Mouse (Mus musculus): Measurements from ENCODE around the gene Apba1. TPM values are rescaled to one million over a fixed set of nuclear protein-coding genes. Genes with fewer than 3 reads are reported as not detected.
A peak's percentile ranks its signal among the peaks of the same experiment; 100 is the strongest.

The Apba1 gene
- total RNA-seq, 2 experiments from 2014 or later: 0.74 to 1.7 TPM

- Histone ChIP-seq H3K4me3 (no peak overlapping the region), H3K27ac (no peak overlapping the region)
- intact Hi-C loops (cut with DNase I): no loop called here
- TF ChIP-seq CTCF (IDR thresholded peaks at IDR 0.05): no peak
- no peak for DNase-seq
Observed at GRCm38 (mm10) chr19:23780105-23780504, 21.4 kb downstream of the Apba1 start.

DNA sequence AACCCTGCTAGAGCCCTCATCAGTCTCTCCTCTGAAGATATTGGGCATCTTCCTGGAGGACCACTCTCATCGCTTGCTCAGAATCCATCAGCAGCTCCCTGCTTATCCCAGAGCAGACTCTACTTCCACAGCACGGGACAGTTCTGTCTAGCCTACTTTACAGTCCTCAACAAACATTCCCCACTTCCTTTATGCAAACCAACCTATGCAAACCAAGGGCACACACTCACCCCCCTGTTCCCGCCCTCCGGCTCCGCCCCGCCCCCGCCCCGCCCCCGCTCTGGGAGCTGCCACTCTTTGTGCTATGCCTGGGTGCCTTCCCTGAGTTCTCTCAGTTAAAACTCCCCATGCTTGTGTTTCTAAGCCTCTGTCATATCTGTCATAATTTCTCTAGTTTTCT, 23.3 kb downstream of the Apba1 start:
- TF ChIP-seq CTCF (IDR thresholded peaks at IDR 0.05): no peak
- Histone ChIP-seq H3K4me3 (no peak overlapping the region), H3K27ac (no peak overlapping the region)
- no peak for DNase-seq
- intact Hi-C loops (cut with DNase I): no loop called here

- H3K4me3 ChIP-seq: no peak overlapping the region
- intact Hi-C loops (cut with DNase I): no loop called here
- TF ChIP-seq CTCF (IDR thresholded peaks at IDR 0.05): no peak
- no peak overlapping the region for H3K27ac ChIP-seq
- DNase-seq: no peak
Observed at GRCm38 (mm10) chr19:23788420-23789132, 29.9 kb downstream of the Apba1 start.

DNA sequence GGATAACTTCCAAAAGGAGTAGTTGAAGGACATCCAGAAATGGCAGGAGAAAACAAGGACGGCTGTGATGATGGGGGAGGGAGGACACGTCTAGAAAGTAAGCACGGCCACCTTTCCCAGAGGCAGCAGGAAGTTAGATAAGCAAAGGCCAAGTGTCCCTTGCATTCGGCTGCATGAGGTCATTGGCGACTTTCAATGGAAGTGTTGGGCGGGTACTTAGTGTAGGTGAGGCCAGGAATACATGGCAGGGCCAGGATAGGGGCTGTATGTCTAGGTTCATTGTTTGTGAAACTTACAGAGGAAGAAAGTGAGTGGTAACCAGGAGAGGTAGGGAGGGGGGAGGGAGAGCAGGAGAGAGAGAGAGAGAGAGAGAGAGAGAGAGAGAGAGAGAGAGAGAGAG, 33.0 kb downstream of the Apba1 start:
- H3K4me3 ChIP-seq: no peak overlapping the region
- no peak for TF ChIP-seq CTCF (IDR thresholded peaks at IDR 0.05)
- intact Hi-C loops (cut with DNase I): no loop called here
- DNase-seq: no peak
- no peak overlapping the region for H3K27ac ChIP-seq

DNA sequence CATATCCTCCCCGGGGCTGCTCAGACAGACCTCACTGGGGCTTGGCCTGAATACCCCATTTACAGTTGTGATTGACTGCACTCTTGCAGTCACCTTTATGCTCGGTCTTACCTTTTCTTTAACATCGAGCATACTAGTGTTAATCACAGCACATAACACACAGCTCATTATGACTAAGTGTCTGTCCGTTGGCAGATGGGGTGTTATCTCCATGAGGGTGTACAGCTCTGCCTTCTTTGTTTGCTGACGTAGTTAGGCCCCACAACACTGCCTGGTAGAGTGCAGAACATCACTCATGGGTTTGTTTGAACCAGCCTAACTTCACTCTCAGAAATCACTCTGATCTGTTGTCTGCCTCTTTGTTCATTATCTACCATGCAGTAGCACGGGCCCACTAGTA, 33.9 kb downstream of the Apba1 start:
- Histone ChIP-seq H3K4me3 (no peak overlapping the region), H3K27ac (no peak overlapping the region)
- DNase-seq: no peak
- no peak for TF ChIP-seq CTCF (IDR thresholded peaks at IDR 0.05)
- intact Hi-C loops (cut with DNase I): no loop called here

DNA sequence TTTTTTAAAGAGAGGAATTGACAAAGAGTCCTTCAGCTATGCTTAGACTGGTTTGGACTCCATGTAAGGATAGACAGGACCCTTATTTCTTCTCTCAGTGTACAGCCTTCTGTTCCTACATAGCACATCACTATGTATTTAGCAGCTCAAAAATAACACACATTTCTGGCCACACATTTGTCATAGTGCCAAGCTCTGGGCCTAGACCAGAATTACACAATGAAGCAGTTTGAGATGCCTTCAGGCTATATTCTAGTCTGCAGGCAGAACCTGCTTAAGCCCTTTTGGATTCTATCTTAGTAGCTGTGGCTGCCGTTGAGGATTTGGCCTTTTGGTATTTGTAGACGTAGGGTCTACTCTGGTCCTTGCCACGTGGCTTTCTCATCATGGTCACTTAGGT, 35.8 kb downstream of the Apba1 start:
- TF ChIP-seq CTCF (IDR thresholded peaks at IDR 0.05): no peak
- H3K4me3 ChIP-seq: no peak overlapping the region
- intact Hi-C loops (cut with DNase I): no loop called here
- no peak overlapping the region for H3K27ac ChIP-seq
- no peak for DNase-seq

- Histone ChIP-seq H3K27ac (no peak overlapping the region; the same call in 1 of the 2 replicates), H3K4me3 (no peak overlapping the region)
- intact Hi-C loops (cut with DNase I): no loop called here
- DNase-seq: no peak
- TF ChIP-seq CTCF (IDR thresholded peaks at IDR 0.05): no peak
Observed at GRCm38 (mm10) chr19:23795156-23795555, 36.5 kb downstream of the Apba1 start.

DNA sequence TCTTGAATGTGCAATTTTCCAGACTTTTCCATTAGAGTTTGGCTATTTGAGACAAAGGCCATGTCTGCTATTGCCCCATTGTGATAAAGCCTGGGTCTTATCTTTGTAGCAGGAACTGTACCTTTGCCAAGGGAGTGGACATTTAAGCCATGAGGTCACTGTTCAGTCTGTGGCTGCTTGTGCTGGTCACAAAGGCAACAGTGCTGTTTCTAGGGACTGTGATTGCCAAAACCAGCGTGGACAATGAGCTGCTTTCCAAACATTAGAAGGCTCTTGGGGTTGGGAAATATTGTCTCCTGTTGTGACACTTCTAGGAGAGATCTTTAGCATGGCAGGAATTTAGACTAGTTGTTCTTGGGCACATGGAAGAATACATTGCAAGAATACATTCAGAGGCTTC, 42.5 kb downstream of the Apba1 start:
- peak overlapping the region; percentile 40 for H3K27ac ChIP-seq
- intact Hi-C loops (cut with DNase I): no loop called here
- no peak overlapping the region for H3K4me3 ChIP-seq
- no peak for TF ChIP-seq CTCF (IDR thresholded peaks at IDR 0.05)
- DNase-seq: no peak

DNA sequence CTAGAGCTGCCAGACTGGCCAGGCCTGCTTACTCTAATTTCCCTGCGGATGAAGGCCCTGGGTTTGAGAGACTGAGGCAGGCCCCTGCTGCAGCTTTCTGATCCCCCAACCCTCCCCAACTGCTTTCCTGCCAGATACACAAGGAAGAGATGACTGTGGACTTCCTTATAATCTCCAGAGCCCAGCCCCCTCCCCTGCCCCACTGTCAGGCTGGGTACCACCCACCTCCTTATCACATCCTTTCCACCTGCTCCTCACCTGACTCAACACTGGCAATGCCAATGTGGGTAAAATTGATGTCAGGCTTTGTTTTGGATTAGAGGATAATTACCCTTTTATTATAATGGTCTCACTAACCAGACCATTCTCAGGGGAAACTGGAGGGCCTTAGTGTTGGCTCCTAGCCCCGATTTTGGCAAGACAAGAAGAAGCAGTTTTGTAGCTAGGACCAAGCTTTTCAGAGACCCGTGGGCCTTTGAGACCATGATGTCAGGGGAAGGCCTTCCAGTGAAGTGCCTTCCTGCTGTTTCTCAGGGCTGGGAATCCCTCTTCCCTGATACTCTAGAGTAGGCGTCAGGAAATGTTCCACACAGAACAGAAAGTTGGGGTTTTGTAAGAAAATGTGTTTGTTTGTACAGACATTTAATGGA, 44.7 kb downstream of the Apba1 start:
- intact Hi-C loops (cut with DNase I): no loop called here
- TF ChIP-seq CTCF (IDR thresholded peaks at IDR 0.05): no peak
- Histone ChIP-seq H3K4me3 (no peak overlapping the region), H3K27ac (no peak overlapping the region)
- peak; percentile 29 for DNase-seq

DNA sequence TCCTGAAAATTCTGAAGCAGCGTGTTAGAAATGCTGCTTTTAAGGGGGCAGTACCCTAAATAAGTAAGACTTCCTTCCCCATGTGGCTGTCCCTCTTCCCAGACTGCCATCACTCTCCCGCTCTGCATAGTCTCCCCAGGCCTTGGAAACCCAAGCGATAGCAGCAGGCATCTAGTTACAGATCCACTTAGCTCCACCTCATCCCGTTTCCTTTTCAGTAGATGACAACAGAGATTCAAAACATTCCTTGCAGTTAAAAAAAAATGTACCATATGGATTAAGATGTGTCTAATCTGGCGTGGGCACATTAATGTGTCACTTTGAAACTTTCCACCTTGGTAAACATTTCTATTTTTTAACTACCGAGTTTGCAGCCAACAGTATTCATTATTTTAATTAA, 48.1 kb downstream of the Apba1 start:
- intact Hi-C loops (cut with DNase I): no loop called here
- Histone ChIP-seq H3K4me3 (no peak overlapping the region), H3K27ac (peak overlapping the region; percentile 12; the same call in 1 of the 2 replicates)
- no peak for DNase-seq
- no peak for TF ChIP-seq CTCF (IDR thresholded peaks at IDR 0.05)

DNA sequence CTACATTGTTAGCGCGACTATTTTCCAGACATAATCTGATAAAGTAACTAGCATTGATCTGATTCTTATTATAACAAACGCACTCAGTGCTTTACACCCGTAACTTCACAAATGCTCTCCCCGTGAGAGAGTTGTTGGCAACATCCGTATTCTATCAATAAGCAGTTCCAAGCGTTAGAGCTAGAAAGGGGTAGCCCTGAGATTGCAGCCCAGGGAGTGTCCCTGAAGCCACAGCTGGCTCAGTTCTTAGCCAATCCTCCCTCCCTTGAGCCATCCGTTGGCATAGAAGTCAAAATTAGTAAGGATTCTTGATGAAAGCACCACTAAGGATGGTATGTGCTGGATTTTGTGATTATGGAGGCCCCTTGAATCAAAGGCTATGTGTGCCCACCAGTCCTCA, 48.7 kb downstream of the Apba1 start:
- intact Hi-C loops (cut with DNase I): no loop called here
- DNase-seq: no peak
- H3K27ac ChIP-seq: peak overlapping the region; percentile 3; the same call in 1 of the 2 replicates
- TF ChIP-seq CTCF (IDR thresholded peaks at IDR 0.05): no peak
- H3K4me3 ChIP-seq: no peak overlapping the region

- DNase-seq: no peak
- no peak overlapping the region for H3K4me3 ChIP-seq
- H3K27ac ChIP-seq: no peak overlapping the region
- intact Hi-C loops (cut with DNase I): no loop called here
- TF ChIP-seq CTCF (IDR thresholded peaks at IDR 0.05): no peak
Observed at GRCm38 (mm10) chr19:23809236-23809635, 50.5 kb downstream of the Apba1 start.

DNA sequence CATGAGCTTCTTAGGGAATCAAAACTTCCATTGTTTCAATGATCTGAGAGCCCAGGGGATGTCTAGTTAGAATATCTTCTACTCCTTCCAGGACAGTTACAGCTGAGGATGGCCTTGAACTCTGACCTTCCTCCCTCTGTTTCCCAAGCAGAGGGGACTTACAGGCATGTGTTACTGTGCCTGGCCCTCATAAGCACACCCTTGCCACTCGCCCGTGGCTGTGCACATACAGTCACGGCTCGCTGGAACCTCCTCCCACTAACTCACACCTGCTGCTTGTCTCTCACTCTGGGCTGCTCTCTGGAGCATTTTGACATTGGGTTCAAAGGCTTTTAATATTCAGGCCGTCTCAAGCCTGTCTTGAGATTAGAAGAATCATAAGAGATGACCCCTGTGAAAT, 51.8 kb downstream of the Apba1 start:
- H3K27ac ChIP-seq: no peak overlapping the region
- intact Hi-C loops (cut with DNase I): no loop called here

GRCm38 (mm10) chr19:23810976-23811375, 52.3 kb downstream of the Apba1 start:
- TF ChIP-seq CTCF (IDR thresholded peaks at IDR 0.05): no peak
- DNase-seq: no peak
- H3K27ac ChIP-seq: no peak overlapping the region
- intact Hi-C loops (cut with DNase I): no loop called here
- H3K4me3 ChIP-seq: no peak overlapping the region

More for the DNA sequence above, 51.8 kb downstream of the Apba1 start:
- no peak for TF ChIP-seq CTCF (IDR thresholded peaks at IDR 0.05)
- H3K4me3 ChIP-seq: no peak overlapping the region
- DNase-seq: no peak

Data from gastrocnemius, adult 2 months (tissue).